Mouse (Mus musculus) adrenal gland, postnatal 4 days (tissue): ENCODE data around the gene Snx18. TPM values are rescaled to one million over a fixed set of nuclear protein-coding genes. Genes with fewer than 3 reads are reported as not detected.

Source experiments
- DNase-seq, 2 experiments: peaks; one replicate each; pipeline ENCODE4 v3.0.0; 2021 to 2022; ENCODE audit warnings: low spot score in 2 of 2, mixed read lengths in 2 of 2
- total RNA-seq, 2 experiments: library from RNA; stranded (reverse); gene quantifications; 2 replicates each; pipeline ENCODE4 v1.2.3; 2021

The Snx18 gene
- total RNA-seq, 2 experiments from 2014 or later: 34.6 to 34.8 TPM

GRCm38 (mm10) chr13:113572046-113572686, 46.2 kb downstream of the Snx18 start:
- DNase-seq: no peak

- DNase-seq: no peak
These were observed 48.8 kb downstream of the Snx18 start for GRCm38 (mm10) chr13:113569526-113569925.

- no peak for DNase-seq
These were observed 51.4 kb downstream of the Snx18 start for GRCm38 (mm10) chr13:113566951-113567350.

- no peak for DNase-seq
These were observed 52.0 kb downstream of the Snx18 start for GRCm38 (mm10) chr13:113566411-113566810.

GRCm38 (mm10) chr13:113559646-113560045, 58.7 kb downstream of the Snx18 start:
- DNase-seq: no peak

- DNase-seq: no peak
These were observed 61.8 kb downstream of the Snx18 start for GRCm38 (mm10) chr13:113556538-113556937.

GRCm38 (mm10) chr13:113555226-113555625, 63.1 kb downstream of the Snx18 start:
- no peak for DNase-seq

GRCm38 (mm10) chr13:113553603-113554230, 64.6 kb downstream of the Snx18 start:
- DNase-seq: no peak

- DNase-seq: no peak
These were observed 66.0 kb downstream of the Snx18 start for GRCm38 (mm10) chr13:113552341-113552740.

- DNase-seq: no peak
These were observed 67.3 kb downstream of the Snx18 start for GRCm38 (mm10) chr13:113550866-113551565.

- DNase-seq: no peak
These were observed 69.3 kb downstream of the Snx18 start for GRCm38 (mm10) chr13:113549021-113549420.

GRCm38 (mm10) chr13:113547807-113548426, 70.4 kb downstream of the Snx18 start:
- no peak for DNase-seq

- no peak for DNase-seq
These were observed 76.0 kb downstream of the Snx18 start for GRCm38 (mm10) chr13:113542374-113542773.

Other genes with a start within 250 kb of the Snx18 start
- 1 to 10 TPM in 1 of 2 experiments, under 1 TPM in 1; 0.92 to 1.8 TPM for gene Hspb3, start 45.1 kb upstream of the Snx18 start, total RNA-seq
- gene Arl15, start 175.9 kb upstream of the Snx18 start, total RNA-seq: 10 to 100 TPM; 32.9 to 36.5 TPM